ENCODE assay signal across 8 mouse cellular contexts in genomic region chr2:128544421-128545137, GRCm38 (mm10). TPM values are rescaled to one million over a fixed set of nuclear protein-coding genes. Genes with fewer than 3 reads are reported as not detected.
DNase-seq lines count a peak whose midpoint lies in the region; ATAC-seq and TF ChIP-seq lines count a peak whose summit lies in the region.

No protein-coding gene starts in this region.

- H3K36me3 ChIP-seq in hindbrain, embryonic 10.5 days = no peaks in the 10 kb centered on the region
- no peaks in the 10 kb centered on the region for H3K36me3 ChIP-seq in hindbrain, embryonic 14.5 days (replicated peaks; ENCODE audit: control insufficient read depth, insufficient read depth)
- no peaks in the 10 kb centered on the region for H3K36me3 ChIP-seq in limb, embryonic 15.5 days

- WGBS in hindbrain, embryonic 10.5 days = 56% methylated on average over 5 of the region's 5 CpGs
- 56% methylated on average over 5 of the region's 5 CpGs for WGBS in hindbrain, embryonic 14.5 days
- 53% methylated on average over 5 of the region's 5 CpGs for WGBS in limb, embryonic 15.5 days
- WGBS in olfactory bulb, adult 2 months = 37% methylated on average over 5 of the region's 5 CpGs

- H3K27ac ChIP-seq in hindbrain, embryonic 10.5 days = peak overlapping the region; percentile 69
- H3K27ac ChIP-seq in hindbrain, embryonic 14.5 days = no peak overlapping the region
- H3K27ac ChIP-seq in embryonic fibroblast, embryonic 13.5 days (ENCODE audit: insufficient read depth, low read length) = peak overlapping the region; percentile 51; the same call in 1 of the 2 replicates
- H3K27ac ChIP-seq in limb, embryonic 15.5 days = 0 out of 2 replicates have a peak overlapping the region, but pooled peaks have one; percentile 22
- no peak overlapping the region for H3K27ac ChIP-seq in olfactory bulb, adult 2 months (ENCODE audit: insufficient read depth, low read depth, low read length)

- no peak overlapping the region for H3K4me3 ChIP-seq in hindbrain, embryonic 10.5 days
- no peak overlapping the region for H3K4me3 ChIP-seq in hindbrain, embryonic 14.5 days (replicated peaks; ENCODE audit: low read length)
- H3K4me3 ChIP-seq in embryonic fibroblast, embryonic 13.5 days (ENCODE audit: insufficient read depth, low read length) = no peak overlapping the region
- no peak overlapping the region for H3K4me3 ChIP-seq in limb, embryonic 15.5 days
- no peak overlapping the region for H3K4me3 ChIP-seq in olfactory bulb, adult 2 months (ENCODE audit: insufficient read depth, low read depth, low read length)

- no peak overlapping the region for H3K4me2 ChIP-seq in hindbrain, embryonic 14.5 days (replicated peaks)
- no peak overlapping the region for H3K4me2 ChIP-seq in limb, embryonic 15.5 days

- DNase-seq in hindbrain, embryonic 10.5 days (ENCODE audit: low spot score) = peak; percentile 55
- no peak for DNase-seq in hindbrain, embryonic 14.5 days (ENCODE audit: low spot score)
- DNase-seq in A20 (ENCODE audit: low read depth, low spot score) (peak; percentile 95), R1 (ENCODE audit: low read depth, low spot score) (peak; percentile 79)
- DNase-seq in frontal cortex, postnatal 36 days (ENCODE audit: low spot score in 2 of 2) = no peak

- H3K4me1 ChIP-seq in hindbrain, embryonic 10.5 days (replicated peaks) = peaks cover 13% of the 10 kb centered on the region
- H3K4me1 ChIP-seq in hindbrain, embryonic 14.5 days (replicated peaks; ENCODE audit: control insufficient read depth, insufficient read depth, low read length) = no peaks in the 10 kb centered on the region
- peaks cover 14% of the 10 kb centered on the region for H3K4me1 ChIP-seq in embryonic fibroblast, embryonic 13.5 days (ENCODE audit: control insufficient read depth, insufficient read depth, low read length)
- H3K4me1 ChIP-seq in limb, embryonic 15.5 days = peaks cover 55% of the 10 kb centered on the region
- peaks cover 10% of the 10 kb centered on the region for H3K4me1 ChIP-seq in olfactory bulb, adult 2 months (ENCODE audit: control insufficient read depth, insufficient read depth, low read length)

- no peak for TF ChIP-seq POLR2A in embryonic fibroblast, embryonic 13.5 days (IDR thresholded peaks at IDR 0.05; ENCODE audit: low read depth, low read length)
- TF ChIP-seq POLR2A in olfactory bulb, adult 2 months (IDR thresholded peaks at IDR 0.05; ENCODE audit: insufficient read depth, low read depth, low read length) = no peak

- H3K9ac ChIP-seq in hindbrain, embryonic 14.5 days = no peak overlapping the region
- H3K9ac ChIP-seq in limb, embryonic 15.5 days = no peak overlapping the region

- peak; percentile 58; the same call in 1 of the 2 replicates for TF ChIP-seq CTCF in embryonic fibroblast, embryonic 13.5 days (IDR thresholded peaks at IDR 0.05; ENCODE audit: borderline replicate concordance, insufficient read depth, low read length)
- TF ChIP-seq CTCF in olfactory bulb, adult 2 months (IDR thresholded peaks at IDR 0.05; ENCODE audit: insufficient read depth, low read depth, low read length) = 0 out of 2 replicates have a peak, but pooled peaks have one; percentile 7

- ATAC-seq in hindbrain, embryonic 14.5 days (ENCODE audit: low FRiP score) = no peak
- ATAC-seq in limb, embryonic 15.5 days (ENCODE audit: insufficient number of reproducible peaks, low FRiP score, low TSS enrichment, low read depth) = no peak

- H3K9me3 ChIP-seq in hindbrain, embryonic 10.5 days = no peaks in the 10 kb centered on the region
- H3K9me3 ChIP-seq in hindbrain, embryonic 14.5 days (ENCODE audit: control insufficient read depth, low read length) = no peaks in the 10 kb centered on the region
- no peaks in the 10 kb centered on the region for H3K9me3 ChIP-seq in limb, embryonic 15.5 days

- H3K27me3 ChIP-seq in hindbrain, embryonic 10.5 days (ENCODE audit: insufficient read depth, poor library complexity, severe bottlenecking) = no peaks in the 10 kb centered on the region
- H3K27me3 ChIP-seq in hindbrain, embryonic 14.5 days (ENCODE audit: control insufficient read depth, insufficient read depth, low read length) = no peaks in the 10 kb centered on the region
- H3K27me3 ChIP-seq in limb, embryonic 15.5 days = no peaks in the 10 kb centered on the region

RNA-seq across cellular contexts. Expression of gene Spdye4c, which starts 46.4 kb away (rescaled TPM):
- polyA plus RNA-seq in hindbrain, embryonic 10.5 days (2016; fragmentation: Nextera tagmentation; extraction: Ambion mirVana) = not detected in 2 replicates
- not detected in 2 replicates for polyA plus RNA-seq in hindbrain, embryonic 14.5 days (2014; fragmentation: Nextera tagmentation; extraction: Ambion mirVana)
- not detected in 2 replicates for polyA plus RNA-seq in embryonic fibroblast, embryonic 13.5 days (2011; ENCODE audit: insufficient read length, low read depth, missing spikeins)
- polyA plus RNA-seq in limb, embryonic 15.5 days (2015; fragmentation: Nextera tagmentation; extraction: Ambion mirVana) = not detected in 2 replicates
- not detected in 2 replicates for polyA plus RNA-seq in olfactory bulb, adult 2 months (2012; ENCODE audit: insufficient read depth, insufficient read length, low replicate concordance, missing spikeins)

Comparison
In these comparisons a context has a peak if more than half of its experiments do, and no peak if none do; other contexts are left out.
1. DNase-seq: peak in hindbrain, embryonic 10.5 days (single experiment), A20 (single experiment) and R1 (single experiment); none in hindbrain, embryonic 14.5 days (single experiment) and frontal cortex, postnatal 36 days (0 of 2).
2. H3K27ac ChIP-seq: peak in hindbrain, embryonic 10.5 days (single experiment), embryonic fibroblast, embryonic 13.5 days (single experiment) and limb, embryonic 15.5 days (single experiment); none in hindbrain, embryonic 14.5 days (single experiment) and olfactory bulb, adult 2 months (single experiment).